Mouse (Mus musculus): Measurements from ENCODE around the gene Akap13. TPM values are rescaled to one million over a fixed set of nuclear protein-coding genes. Genes with fewer than 3 reads are reported as not detected.

The Akap13 gene
- polyA plus RNA-seq, 1 experiment from 2014 or later, result 42.6 TPM

DNA sequence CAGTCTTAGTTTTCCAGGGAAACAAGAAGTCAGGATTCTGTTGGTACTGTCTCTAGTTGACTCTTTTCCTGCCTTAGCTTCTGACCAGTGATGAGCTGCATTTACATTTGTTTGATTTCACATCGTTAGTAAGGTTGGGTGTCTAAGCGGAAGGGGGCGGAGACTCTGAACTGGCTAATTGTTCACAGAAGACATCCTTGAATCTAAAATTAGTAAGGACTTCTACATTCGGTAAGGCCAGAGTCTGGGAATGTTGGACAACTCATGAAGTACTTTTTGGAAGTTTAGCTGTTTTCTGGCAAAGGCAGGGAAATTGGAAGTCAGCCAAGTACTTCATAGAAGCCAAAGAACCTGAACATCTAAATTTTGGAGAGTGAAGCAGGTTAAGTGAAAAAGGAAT, 188.7 kb downstream of the Akap13 start:
- H3K9me3 ChIP-seq, result no peaks in the 10 kb centered on the region
- no peak overlapping the region for H3K9ac ChIP-seq
- H3K27ac ChIP-seq, result peak overlapping the region; percentile 87
- peak overlapping the region; percentile 44 for H3K4me2 ChIP-seq
- ATAC-seq (ENCODE audit: insufficient number of reproducible peaks, low FRiP score, low TSS enrichment, low read depth), result no peak
- H3K27me3 ChIP-seq, result no peaks in the 10 kb centered on the region
- 36% methylated on average over 4 of the region's 4 CpGs for WGBS
- H3K36me3 ChIP-seq, result no peaks in the 10 kb centered on the region
- H3K4me1 ChIP-seq, result peaks cover 29% of the 10 kb centered on the region
- H3K4me3 ChIP-seq, result peak overlapping the region; percentile 32

DNA sequence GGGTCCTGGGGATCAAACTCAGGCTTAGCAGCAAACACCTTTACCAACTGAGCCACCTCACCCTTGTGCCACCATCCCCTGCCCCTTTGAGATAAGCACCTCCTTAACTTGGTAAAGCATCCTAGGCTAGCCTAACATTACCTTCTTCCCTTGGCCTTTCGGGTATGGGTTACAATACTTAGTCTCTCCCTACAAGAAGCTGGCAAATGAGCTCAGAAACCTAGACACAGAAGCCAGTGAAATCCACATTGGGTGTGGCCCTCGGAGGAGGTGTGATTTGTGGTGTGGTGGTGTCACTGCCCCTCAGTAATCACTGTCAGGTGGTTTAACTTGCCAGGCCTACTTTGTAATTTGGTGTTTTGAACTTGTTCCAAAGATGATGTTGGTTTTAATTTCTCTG, 189.3 kb downstream of the Akap13 start:
- H3K27me3 ChIP-seq, result no peaks in the 10 kb centered on the region
- H3K4me1 ChIP-seq, result peaks cover 29% of the 10 kb centered on the region
- 48% methylated on average over 2 of the region's 2 CpGs for WGBS
- H3K9ac ChIP-seq, result no peak overlapping the region
- H3K4me2 ChIP-seq, result peak overlapping the region; percentile 44
- no peaks in the 10 kb centered on the region for H3K9me3 ChIP-seq
- H3K36me3 ChIP-seq, result no peaks in the 10 kb centered on the region
- peak overlapping the region; percentile 32 for H3K4me3 ChIP-seq
- H3K27ac ChIP-seq, result no peak overlapping the region
- no peak for ATAC-seq (ENCODE audit: insufficient number of reproducible peaks, low FRiP score, low TSS enrichment, low read depth)

DNA sequence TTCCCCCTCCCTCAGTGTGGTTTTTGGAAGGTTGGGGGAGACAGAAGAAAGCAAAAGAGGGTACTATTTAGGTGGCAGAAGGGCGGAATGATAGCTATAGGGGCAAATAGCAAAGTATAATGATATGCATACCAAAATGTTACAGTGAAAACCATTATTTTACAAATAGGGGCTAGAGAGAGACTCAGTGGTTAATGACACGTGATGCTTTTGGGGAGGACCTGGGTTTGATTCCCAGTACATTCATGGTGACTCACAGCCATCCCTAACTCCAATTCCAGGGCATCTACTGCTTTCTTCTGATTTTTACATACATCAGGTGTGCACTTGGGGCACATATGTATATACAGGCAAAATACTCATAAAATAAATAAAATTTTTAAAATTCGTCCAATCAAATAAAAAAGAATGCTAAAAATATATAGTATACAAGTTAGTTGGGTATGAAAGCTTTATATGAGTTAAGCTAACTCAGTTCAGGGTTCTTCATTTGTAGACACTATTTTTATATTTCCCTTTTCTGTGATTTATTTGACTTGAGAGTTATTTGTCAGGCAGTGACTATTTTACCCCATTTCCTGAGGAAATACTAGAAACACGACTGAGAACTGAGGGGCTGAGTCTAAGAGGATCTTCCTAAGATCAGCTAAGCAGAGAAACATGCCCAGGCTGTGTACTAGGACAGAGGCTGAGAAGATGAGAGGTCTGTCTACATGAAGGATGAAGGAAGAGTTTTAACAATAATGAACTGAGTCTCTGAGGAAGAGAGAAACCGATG, 190.0 kb downstream of the Akap13 start:
- H3K36me3 ChIP-seq, result no peaks in the 10 kb centered on the region
- peak overlapping the region; percentile 32; the same call in 1 of the 2 replicates for H3K4me3 ChIP-seq
- H3K27me3 ChIP-seq, result no peaks in the 10 kb centered on the region
- peak overlapping the region; percentile 44; the same call in 1 of the 2 replicates for H3K4me2 ChIP-seq
- no peak overlapping the region for H3K9ac ChIP-seq
- ATAC-seq (ENCODE audit: insufficient number of reproducible peaks, low FRiP score, low TSS enrichment, low read depth), result no peak
- H3K27ac ChIP-seq, result no peak overlapping the region
- 63% methylated on average over 5 of the region's 5 CpGs for WGBS
- peaks cover 29% of the 10 kb centered on the region for H3K4me1 ChIP-seq
- no peaks in the 10 kb centered on the region for H3K9me3 ChIP-seq

DNA sequence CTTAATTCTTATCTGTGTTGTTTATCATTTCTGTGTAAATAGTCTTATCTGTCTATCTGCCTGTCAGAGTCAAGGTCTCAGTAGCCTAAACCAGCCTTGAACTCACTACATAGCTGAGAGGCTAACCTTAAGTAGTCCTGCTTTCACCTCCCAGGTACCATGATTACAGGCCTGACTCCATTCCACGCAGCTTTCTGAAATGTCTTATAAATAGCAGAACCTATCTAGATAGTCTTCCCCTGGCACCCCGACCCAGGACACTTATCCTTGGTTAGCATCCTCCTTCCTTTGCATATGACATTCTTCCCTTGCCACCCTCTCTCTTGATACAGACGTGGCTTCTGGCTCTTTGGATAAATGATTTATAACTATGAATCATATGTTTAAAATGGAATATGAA, 192.7 kb downstream of the Akap13 start:
- Histone ChIP-seq H3K4me3 (no peak overlapping the region), H3K27ac (no peak overlapping the region), H3K4me1 (peaks cover 11% of the 10 kb centered on the region; the same call in 1 of the 2 replicates), H3K9ac (no peak overlapping the region), H3K9me3 (no peaks in the 10 kb centered on the region), H3K4me2 (no peak overlapping the region), H3K27me3 (no peaks in the 10 kb centered on the region), H3K36me3 (no peaks in the 10 kb centered on the region)
- 76% methylated on average over 3 of the region's 3 CpGs for WGBS
- ATAC-seq (ENCODE audit: insufficient number of reproducible peaks, low FRiP score, low TSS enrichment, low read depth), result no peak

DNA sequence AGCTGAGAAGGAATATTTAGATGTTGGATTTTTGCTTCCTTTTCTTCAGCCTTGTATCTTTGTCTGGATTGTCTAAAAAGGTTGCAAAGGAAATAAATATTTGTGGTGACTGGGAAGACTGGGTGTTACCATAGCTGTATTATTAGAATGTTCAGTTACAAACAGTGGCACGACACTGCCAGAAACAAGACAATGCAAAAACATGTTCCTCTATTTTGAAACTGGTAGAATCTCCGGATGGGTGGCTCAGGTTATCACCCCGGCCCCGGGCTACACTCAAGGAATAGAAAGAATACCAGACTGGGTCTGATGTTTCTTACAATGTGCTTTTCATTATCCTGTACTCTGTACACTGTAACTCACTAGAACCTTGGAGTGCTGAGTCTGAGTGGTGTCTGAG, 193.6 kb downstream of the Akap13 start:
- 58% methylated on average over 4 of the region's 4 CpGs for WGBS
- Histone ChIP-seq H3K4me3 (no peak overlapping the region), H3K4me1 (peaks cover 5% of the 10 kb centered on the region; the same call in 1 of the 2 replicates), H3K9me3 (no peaks in the 10 kb centered on the region), H3K27me3 (no peaks in the 10 kb centered on the region), H3K4me2 (no peak overlapping the region), H3K36me3 (no peaks in the 10 kb centered on the region), H3K27ac (no peak overlapping the region), H3K9ac (no peak overlapping the region)
- no peak for ATAC-seq (ENCODE audit: insufficient number of reproducible peaks, low FRiP score, low TSS enrichment, low read depth)

DNA sequence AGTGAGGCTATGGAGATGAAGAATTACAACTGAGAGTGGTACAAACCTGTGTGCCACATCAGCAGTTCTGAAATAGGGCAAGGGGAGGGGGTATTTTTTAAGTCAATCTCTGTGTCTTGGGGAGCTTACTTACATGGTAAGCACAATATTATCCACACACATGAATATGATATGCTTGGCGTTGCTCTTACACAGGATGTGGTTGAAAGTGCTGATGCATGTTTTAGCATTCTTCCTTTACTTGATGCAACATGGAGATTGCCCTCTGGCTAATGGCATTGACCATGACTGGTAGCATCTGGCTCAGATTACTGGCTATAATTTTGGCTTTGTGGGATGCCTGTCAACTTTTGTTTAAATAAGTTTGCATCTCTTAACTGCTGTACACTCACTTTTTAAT, 194.6 kb downstream of the Akap13 start:
- ATAC-seq (ENCODE audit: insufficient number of reproducible peaks, low FRiP score, low TSS enrichment, low read depth), result no peak
- no peak overlapping the region for H3K27ac ChIP-seq

DNA sequence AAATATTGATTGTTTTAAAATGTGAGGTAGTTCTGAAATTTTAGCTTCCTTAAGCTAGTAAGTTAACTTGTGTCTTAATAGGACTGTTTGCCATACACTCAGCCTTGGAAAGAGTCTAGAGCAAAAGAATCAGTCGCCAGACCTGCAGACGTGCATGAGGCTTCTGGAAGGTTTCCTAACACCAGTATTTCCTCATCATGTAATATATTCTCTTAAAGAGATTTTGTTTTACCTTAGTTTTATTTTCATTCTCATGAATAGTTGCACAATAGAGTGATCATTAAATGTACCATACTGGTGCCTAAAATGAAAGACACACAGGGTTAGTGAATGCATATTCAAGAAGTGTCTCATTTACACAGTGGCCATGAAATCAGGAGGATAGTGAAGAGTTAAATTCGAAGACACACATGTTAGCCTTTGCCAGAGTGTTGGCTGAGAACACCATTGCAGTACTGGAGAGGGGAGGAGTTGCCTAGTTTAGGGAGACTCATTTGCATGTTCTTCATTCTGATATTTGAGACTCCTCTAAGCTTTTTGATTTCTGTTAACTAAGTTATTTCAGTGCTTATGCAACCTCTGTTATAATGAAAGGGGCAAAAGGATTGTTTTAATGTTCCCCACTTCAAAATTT, 198.5 kb downstream of the Akap13 start:
- no peaks in the 10 kb centered on the region for H3K36me3 ChIP-seq
- H3K4me1 ChIP-seq, result no peaks in the 10 kb centered on the region
- no peak for ATAC-seq (ENCODE audit: insufficient number of reproducible peaks, low FRiP score, low TSS enrichment, low read depth)
- H3K4me3 ChIP-seq, result no peak overlapping the region
- H3K27me3 ChIP-seq, result no peaks in the 10 kb centered on the region
- H3K9me3 ChIP-seq, result no peaks in the 10 kb centered on the region
- WGBS, result 60% methylated on average over 3 of the region's 3 CpGs
- H3K9ac ChIP-seq, result no peak overlapping the region
- no peak overlapping the region for H3K4me2 ChIP-seq
- H3K27ac ChIP-seq, result no peak overlapping the region

More for the DNA sequence above, 194.6 kb downstream of the Akap13 start:
- no peaks in the 10 kb centered on the region; the same call in 1 of the 2 replicates for H3K4me1 ChIP-seq
- no peaks in the 10 kb centered on the region for H3K27me3 ChIP-seq
- H3K9me3 ChIP-seq, result no peaks in the 10 kb centered on the region
- H3K9ac ChIP-seq, result no peak overlapping the region
- no peak overlapping the region for H3K4me3 ChIP-seq
- 38% methylated on average over 1 of the region's 1 CpGs for WGBS
- no peak overlapping the region for H3K4me2 ChIP-seq
- no peaks in the 10 kb centered on the region for H3K36me3 ChIP-seq

DNA sequence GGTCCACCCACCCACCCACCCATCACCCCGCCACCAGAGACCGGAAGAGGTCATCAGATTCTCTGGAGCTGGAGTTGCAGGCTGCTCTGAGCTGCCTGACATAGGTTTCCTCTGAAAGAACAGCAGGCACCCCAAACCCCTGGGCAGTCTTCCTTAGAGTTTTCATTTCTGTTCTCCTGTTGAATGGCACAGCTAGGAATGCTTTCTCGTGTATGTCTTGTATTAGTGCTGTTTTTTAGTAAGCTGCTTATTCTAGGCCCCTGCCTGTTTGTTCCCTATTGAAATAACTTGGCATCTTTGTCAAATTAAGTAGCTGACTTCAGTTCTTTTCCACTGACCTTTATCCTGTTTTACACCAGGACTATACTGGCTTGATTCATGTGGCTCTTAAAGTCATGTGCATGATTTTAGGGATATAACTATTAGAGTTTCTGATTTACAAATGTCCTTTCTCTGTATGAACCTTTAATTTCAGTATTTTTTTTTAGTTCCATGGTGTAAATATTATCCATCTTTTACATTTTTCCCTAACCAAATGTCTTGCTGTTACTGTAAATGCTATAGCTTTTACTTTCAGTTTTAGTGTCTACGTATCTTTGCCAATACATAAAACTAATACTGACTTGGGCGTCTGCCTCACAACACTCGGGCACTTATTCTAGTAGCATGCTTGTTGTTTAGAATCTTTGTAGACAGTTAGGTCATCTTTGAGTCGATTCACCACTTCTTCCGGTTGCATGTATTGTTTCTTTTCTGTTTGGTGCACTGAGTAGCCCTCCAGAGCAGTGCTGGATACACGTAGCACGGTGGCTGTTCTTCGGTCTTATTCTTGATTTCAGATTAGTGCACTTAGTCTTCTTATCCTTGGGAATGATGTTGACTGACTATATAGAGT, 200.1 kb downstream of the Akap13 start:
- Histone ChIP-seq H3K4me2 (no peak overlapping the region), H3K27me3 (no peaks in the 10 kb centered on the region), H3K36me3 (no peaks in the 10 kb centered on the region), H3K4me3 (no peak overlapping the region), H3K9ac (no peak overlapping the region), H3K27ac (no peak overlapping the region), H3K4me1 (no peaks in the 10 kb centered on the region), H3K9me3 (no peaks in the 10 kb centered on the region)
- 80% methylated on average over 11 of the region's 11 CpGs for WGBS
- no peak for ATAC-seq (ENCODE audit: insufficient number of reproducible peaks, low FRiP score, low TSS enrichment, low read depth)

DNA sequence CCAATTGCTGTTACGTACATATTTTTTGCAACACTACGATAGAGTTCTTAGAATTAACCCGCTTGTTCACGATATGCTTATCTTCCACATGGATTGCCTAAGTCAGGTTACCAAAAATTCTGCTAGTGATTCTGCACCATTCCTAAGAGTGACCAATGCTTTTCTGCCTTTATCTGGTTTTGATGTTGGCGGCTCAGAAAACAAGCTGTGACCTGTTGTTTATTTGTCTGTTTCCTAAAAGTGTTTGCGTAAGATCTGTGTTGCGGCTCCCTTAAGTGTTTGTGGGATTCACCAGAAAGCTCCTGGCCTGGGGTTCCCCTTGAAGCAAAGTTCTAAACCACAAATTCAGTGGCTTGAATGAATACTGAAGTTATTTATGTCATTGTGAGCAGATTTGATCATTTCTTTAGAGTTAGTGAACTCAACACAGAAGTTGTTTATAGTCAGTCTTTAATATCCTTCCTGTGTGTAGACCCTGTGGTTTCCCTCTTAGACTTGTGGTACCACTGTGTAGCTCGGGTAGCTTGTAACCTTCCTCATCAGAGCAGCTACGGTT, 201.0 kb downstream of the Akap13 start:
- ATAC-seq (ENCODE audit: insufficient number of reproducible peaks, low FRiP score, low TSS enrichment, low read depth), result no peak
- H3K36me3 ChIP-seq, result no peaks in the 10 kb centered on the region
- WGBS, result 88% methylated on average over 9 of the region's 9 CpGs
- no peak overlapping the region for H3K4me2 ChIP-seq
- H3K4me3 ChIP-seq, result no peak overlapping the region
- H3K27ac ChIP-seq, result no peak overlapping the region
- no peak overlapping the region for H3K9ac ChIP-seq
- no peaks in the 10 kb centered on the region for H3K4me1 ChIP-seq
- H3K27me3 ChIP-seq, result no peaks in the 10 kb centered on the region
- no peaks in the 10 kb centered on the region for H3K9me3 ChIP-seq

DNA sequence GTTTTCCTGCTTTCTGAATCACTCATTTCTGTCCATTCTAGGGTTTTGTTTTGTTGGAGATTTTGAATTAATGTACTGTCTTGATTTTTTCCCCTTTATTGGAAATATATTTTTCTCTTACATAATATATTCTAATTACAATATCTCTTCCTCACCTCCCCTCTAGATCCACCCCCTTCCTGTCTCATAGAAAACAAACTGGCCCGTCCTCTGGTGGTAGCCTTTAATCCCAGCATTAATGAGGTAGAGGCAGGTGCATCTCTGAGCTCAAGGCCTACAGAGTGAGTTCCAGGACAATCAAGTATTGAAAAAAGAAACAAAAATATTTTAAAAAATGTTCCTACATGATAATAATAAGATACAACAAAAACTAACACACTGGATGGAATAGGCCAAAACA, 201.6 kb downstream of the Akap13 start:
- no peak for ATAC-seq (ENCODE audit: insufficient number of reproducible peaks, low FRiP score, low TSS enrichment, low read depth)
- Histone ChIP-seq H3K27ac (no peak overlapping the region), H3K9me3 (no peaks in the 10 kb centered on the region), H3K4me2 (no peak overlapping the region), H3K4me1 (no peaks in the 10 kb centered on the region), H3K36me3 (no peaks in the 10 kb centered on the region), H3K4me3 (no peak overlapping the region), H3K9ac (no peak overlapping the region), H3K27me3 (no peaks in the 10 kb centered on the region)
- 60% methylated on average over 1 of the region's 1 CpGs for WGBS

DNA sequence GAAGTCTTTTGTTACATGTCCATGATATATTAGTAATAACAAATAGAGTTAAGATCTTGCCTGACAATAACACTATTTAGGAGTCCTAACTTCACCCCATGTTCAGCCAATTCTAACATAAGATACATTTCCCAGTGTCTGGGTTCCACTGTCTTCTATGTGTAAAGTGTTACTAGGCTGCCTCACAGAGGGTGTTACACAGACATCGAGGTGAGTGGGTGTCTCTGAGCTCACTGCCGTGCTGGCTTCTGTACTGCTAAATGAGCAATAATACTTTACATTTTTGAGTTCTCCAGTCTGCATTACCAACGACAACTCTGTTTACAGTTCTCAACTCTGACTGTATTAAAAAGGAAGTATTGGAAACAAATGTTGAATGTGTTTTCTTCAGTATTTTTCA, 209.1 kb downstream of the Akap13 start:
- Histone ChIP-seq H3K27ac (no peak overlapping the region), H3K9me3 (no peaks in the 10 kb centered on the region), H3K36me3 (peaks cover 14% of the 10 kb centered on the region; the same call in 1 of the 2 replicates), H3K4me1 (no peaks in the 10 kb centered on the region; the same call in 1 of the 2 replicates), H3K27me3 (no peaks in the 10 kb centered on the region), H3K4me3 (no peak overlapping the region), H3K9ac (no peak overlapping the region), H3K4me2 (no peak overlapping the region)
- 79% methylated on average over 3 of the region's 3 CpGs for WGBS
- ATAC-seq (ENCODE audit: insufficient number of reproducible peaks, low FRiP score, low TSS enrichment, low read depth), result no peak
